Mouse (Mus musculus): Measurements from ENCODE around the gene Galt.

The Galt gene

DNA sequence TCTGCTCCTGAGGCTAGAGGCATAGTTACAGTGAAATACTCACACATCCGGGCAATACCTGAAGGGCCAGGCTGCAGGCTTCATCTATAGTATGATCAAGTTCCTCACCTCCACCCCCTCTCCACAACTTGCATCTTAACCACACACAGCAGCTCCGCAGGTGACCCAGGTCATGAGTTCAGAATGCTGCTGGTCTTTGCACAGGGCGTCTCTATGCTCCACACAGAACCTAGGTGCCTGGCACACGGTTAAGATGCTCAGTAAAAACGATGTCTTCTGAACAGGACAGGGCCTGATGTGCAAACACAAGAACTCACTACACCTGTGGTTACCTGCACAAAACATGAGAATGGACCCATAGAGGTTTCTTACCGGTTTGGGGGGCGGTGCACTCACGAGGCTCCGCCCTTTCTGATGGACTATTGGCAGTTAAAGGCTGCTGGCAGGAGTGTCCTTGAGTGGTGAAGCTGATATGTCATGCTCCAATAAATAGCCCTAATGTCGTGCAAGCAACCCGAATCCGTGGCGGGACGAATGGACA is at the start of gene Galt:
TSS of gene Galt (plus strand) at position 432 of the 541 bp plus-strand sequence.
- DNase-seq (ENCODE audit: low spot score), result no peak

DNA sequence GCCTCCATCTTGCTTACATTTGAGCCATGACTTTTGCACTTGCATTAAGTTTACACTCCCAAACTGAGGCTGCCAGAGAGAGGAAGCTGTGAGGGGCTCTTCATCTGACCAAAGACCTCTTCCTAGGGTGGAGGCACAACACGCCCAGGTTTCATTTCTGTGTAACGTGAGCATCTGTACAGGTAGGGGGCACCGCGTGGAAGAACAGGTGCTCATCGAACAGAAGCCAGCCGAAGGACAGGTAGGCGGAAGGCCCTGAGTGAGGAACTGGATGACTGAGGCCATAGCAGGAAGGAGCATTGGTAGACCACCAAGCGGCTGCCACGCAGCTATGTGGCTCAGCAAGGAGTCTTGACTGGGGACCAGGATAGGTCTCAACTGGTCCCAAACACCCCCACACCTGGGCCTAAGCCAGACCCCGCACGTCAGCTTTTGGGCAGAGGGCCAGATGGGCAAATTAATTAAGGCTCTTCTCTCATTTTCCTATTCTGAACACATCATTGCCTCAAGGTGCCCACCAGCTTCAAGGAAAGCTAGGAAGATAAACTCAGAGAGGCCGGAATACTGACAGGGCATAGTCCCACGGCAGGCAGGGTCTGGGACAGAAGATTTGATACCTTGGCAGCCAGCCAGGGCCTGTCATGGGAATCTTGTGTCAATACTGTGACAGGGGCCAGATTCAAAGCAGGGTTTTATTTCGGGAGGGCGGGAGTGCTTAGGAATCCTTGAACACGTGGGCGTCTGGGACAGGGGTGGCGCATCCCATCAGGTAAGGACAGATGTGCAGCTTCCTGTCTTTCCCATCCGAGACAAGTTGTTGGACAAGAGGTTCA is 48.9 kb upstream of the Galt start:
- no peak for DNase-seq (ENCODE audit: low spot score)

DNA sequence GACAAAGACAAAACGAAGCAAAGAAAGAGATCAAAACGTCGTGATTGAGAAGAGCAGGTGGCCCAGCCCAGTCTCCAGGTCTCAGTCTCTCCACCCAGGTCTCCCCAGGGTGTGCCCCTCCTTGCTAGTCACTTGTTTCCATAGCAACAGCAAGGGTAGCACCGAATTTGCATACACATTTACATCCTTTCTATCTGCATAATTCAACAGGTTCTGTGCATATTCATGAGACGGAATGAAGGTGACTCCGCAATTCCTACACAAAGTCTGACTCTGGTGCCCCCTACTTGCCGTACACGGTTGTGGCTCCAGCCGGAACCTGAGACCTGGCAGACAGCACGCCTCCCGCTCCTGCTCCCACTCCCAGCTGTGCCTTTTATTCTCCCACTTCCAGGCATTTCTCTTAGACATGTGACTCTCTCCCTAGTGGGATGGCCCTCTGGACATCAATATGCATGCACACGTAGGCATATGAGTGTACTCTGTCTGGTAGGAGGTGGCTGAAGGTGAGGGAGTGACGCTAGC is 48.0 kb upstream of the Galt start:
- DNase-seq (ENCODE audit: low spot score), result peak; percentile 84

DNA sequence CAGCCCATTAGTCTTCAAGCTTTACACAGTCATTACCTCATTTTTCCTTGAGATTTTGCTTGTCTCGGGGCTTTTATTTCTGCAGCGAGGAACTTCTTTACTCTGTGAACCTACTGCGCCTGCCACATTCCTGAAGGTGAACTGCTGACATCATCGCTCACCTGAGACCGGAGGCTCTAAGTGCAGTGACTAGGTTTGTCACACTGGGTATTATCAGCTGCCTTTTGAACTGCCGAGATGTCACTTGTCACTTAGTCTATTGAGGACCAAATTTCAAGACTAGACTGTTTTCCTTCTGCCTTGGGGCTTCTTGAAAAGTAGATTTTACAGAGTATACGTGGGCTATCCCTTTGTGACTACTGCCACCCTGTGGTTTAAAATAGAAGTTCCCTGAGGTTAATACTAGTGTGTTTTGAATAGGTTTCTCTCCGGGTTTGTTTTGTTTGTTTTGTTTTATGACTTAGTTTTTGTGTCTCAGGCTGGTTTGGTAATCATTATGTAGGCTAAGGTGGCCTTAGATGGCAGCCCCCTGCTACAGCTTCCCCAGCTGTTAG is 46.8 kb upstream of the Galt start:
- DNase-seq (ENCODE audit: low spot score), result peak; percentile 89

GRCm38 (mm10) chr4:41710229-41710628 is 44.8 kb upstream of the Galt start:
- no peak for DNase-seq (ENCODE audit: low spot score)

- no peak for DNase-seq (ENCODE audit: low spot score)
Measured at GRCm38 (mm10) chr4:41711705-41712375, 43.2 kb upstream of the Galt start.

DNA sequence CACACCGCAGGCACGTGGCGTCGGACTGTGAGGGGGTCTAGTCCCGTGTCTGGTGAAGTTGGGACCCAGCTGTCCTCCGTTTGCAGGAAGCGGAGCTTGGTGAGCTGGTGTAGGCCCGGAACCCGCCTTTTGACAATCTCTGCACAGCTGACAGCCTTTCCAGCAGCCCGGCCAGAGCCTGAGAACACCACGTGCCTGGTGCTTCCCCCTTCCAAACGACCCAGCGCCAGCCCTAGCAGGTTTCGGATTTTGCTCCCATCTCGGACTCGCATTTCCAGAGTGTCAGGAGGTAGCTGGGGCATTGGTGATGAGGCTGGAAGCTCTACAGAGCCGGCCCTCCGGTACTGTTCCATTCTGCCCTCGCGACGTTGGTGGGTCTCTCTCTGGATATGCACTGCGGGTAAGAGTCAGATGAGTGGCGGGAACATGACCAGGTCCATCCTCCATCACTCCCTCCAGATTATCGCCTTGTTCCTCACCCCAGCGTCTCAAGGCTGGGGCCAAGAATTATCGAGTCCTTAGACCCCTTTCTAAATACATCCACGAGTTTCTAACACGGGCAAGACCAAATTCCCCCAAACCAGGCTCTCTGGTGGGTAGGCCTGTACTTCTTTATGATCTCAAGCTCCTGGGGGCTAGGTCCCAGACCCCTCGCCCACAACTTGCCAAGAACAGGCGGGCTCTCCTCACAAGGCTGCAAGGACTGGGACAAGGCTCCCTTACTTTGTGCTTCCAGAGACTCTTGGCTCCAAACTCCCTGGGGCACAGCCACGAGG is 42.4 kb upstream of the Galt start:
- DNase-seq (ENCODE audit: low spot score), result no peak

DNA sequence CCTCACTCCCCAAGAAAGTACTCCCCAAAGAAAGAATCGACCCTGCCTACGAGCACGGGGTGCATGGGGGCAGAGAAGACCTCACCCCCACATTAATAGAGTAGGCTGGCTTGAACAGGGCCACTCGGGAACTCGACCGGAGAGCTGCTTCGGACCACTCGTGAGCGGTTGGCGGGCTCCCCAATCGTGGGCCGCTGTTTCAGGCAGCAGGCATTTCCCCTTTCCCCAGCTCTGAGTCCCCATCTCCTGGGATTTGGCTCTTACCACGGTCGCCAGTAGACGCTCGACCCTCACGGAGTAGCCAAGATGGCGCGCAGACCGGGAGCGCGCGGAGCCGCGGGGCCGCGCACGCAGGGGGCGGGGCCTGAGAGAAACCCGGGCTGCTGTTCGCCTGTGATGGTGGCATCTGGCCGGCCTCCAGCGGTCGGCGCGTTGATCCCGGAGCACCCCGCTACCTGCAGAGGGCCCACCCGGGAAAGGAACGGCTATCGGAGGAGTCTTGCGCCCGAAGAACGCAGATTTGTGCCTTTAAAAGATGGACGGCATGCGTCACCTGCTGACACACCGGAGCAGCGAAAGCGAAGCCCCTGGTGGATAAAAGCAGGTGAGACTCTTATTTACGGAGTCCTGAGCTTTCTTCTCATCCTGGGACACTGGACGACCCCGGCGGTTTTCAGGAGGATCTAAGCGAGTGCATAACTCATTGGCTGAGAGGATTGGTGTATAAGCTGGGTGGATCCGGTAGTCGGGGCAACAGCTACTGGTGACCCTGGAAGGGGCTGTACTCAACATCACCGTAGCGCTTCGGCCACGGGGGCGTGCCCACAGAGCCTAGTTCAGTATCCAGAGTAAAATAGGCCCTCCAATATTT is 41.6 kb upstream of the Galt start, which contains the start of gene Rpp25l:
TSS of gene Rpp25l (minus strand) at position 338 of the 871 bp plus-strand sequence.
- peak; percentile 92 for DNase-seq (ENCODE audit: low spot score)

DNA sequence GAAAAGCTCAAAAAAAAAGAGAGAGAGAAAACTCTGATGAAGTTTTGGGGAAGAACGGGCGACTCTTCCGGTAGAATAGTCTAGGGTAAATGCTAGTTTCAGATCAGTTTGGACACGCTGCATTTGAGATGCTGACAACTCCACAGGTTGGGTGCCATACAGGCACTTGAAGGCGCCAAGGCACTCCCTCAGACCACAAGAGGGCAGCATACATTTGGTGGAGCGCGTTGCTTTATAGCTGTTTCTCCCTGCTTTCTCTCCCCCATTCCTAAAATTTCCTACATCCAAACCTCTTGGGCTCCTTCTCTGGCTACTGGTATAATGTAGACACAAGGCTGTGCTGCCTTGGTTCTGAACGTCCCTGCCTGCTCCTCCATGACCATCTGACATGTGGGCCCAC is 40.8 kb upstream of the Galt start:
- peak; percentile 86 for DNase-seq (ENCODE audit: low spot score)

GRCm38 (mm10) chr4:41715082-41715481 is 39.9 kb upstream of the Galt start:
- DNase-seq (ENCODE audit: low spot score), result no peak

DNA sequence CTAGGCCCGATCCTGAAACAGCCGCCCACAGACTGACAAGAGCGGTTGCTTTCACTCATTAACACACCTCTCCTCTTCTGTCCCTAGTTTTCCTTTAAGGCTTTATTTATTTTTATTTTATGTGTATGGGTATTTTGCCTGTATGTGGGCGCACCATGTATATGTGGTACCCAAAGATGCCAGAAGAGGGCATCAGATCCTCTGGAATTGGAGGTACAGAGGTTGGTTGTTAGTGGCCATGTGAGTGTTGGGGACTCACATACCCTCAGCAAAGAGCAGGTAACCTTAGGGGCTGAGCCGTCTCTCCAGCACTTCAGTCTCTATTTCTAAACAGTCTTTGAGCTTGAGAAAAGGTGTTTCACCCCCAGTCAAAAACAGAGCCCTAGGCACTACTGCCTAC is 39.4 kb upstream of the Galt start:
- peak; percentile 58 for DNase-seq (ENCODE audit: low spot score)

GRCm38 (mm10) chr4:41716834-41717233 is 38.2 kb upstream of the Galt start:
- no peak for DNase-seq (ENCODE audit: low spot score)

DNA sequence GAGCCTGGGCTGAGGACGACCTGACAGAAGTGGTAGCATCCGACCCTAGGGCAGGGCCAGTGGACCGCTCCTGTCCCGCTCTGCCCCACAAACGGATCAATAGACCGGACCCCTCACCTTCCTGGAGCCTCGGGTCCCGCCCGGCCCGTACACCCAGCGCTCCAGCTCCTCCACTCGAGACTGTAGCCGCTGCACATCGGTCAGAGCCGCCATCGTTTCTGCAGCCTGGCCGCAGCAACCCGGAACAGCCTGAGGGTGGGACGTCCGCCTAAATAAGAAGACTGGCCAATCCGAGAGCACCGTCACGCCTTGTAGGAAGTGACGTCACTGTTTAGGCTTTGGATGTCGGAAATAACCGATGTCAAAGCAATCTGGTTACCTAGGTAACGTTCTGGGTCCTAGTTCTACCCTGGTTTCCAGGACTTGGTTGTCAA is 32.1 kb upstream of the Galt start, which contains the start of gene Dctn3:
TSS of gene Dctn3 (minus strand) at position 253 of the 434 bp plus-strand sequence.
- peak; percentile 97 for DNase-seq (ENCODE audit: low spot score)

GRCm38 (mm10) chr4:41726826-41727621 is 28.0 kb upstream of the Galt start:
- DNase-seq (ENCODE audit: low spot score), result no peak

DNA sequence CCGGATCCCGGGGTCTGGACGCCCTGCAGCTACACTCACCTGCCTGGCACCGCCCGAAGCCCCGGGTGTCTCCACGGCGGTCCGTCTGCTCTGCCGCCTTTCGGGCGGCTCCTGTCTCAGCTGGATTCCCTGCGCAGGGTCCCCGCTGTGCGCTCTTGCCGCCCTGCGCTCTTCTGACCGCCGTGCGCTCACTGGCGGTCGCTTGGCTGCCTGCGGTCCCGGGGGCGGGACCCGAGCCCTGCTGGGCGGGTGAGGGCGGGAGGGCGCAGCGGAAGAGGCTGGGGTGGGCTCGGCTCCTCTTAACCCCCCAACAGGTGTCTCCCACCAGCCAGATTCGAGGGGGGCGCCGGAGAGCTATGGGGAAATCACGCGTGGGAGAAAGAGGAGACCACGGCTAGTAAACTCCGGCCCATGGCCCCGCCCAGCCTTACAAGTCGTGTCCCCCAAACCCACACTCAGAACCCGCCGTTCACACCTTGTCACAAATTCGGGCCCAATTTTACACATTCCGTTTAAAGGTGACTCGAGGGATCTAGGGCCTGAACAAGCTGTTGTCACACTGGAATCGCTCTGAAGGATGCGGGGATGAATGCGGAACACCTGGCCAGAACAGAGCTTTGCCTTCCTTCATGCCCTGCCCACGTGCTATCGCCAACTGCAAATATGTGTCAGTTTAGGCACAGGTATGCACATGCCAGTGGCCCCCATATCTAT is 23.8 kb upstream of the Galt start, which contains the start of gene Arid3c:
TSS of gene Arid3c (minus strand) at position 91 of the 714 bp plus-strand sequence.
- peak; percentile 45 for DNase-seq (ENCODE audit: low spot score)

DNA sequence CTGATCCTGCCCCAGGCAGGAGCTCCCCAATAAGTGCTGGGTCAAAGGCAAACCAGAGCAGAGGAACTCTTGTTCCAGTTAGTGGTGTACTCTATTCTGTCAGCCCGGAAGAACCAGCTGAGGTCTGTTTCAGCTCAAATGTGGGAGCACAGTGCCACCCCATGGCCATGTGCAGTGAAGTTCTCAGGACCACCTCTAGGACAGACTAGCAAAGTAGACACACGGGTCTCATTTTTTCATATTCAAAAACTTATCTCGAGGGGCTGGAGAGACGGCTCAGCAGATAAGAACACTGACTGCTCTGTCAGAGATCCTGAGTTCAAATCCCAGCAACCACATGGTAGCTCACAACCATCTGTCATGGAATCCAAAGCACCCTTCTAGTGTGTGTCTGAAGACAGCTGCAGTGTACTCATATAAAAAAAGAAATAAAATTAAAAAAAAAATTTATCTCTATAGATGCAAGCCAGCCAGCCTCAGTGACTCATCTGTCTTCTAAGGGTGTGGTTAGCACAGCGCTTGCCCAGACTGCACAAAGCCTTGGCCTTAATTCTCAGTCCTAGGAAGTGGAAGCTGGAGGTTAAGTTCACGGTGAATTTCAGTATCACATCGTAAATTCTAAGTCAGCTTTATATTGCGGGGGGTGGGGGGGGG is 17.3 kb upstream of the Galt start:
- peak; percentile 86 for DNase-seq (ENCODE audit: low spot score)

DNA sequence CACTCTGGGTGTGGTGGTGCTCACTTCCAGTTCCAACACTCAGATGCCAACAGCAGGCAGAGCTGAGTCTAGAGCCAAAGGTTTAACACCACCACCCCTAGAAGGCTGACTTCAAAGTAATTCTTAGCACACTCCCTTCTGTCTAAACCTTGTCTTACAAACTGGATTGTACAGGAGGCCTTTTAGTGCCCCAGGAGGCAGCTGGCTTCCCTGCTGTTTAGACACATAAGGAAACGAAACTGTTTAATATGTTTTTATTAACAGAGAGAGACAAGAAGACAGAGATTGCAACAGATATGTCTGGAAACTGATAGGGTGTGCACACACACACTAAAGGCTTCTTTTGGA is 16.8 kb upstream of the Galt start:
- DNase-seq (ENCODE audit: low spot score), result no peak

GRCm38 (mm10) chr4:41739260-41739659 is 15.8 kb upstream of the Galt start:
- no peak for DNase-seq (ENCODE audit: low spot score)

All from retina, embryonic 14.5 days (tissue).